Comparison of ENCODE assay signal across 7 mouse cellular contexts in genomic region chr10:93945364-93945763, GRCm38 (mm10). TPM values are rescaled to one million over a fixed set of nuclear protein-coding genes. Genes with fewer than 3 reads are reported as not detected.
A peak's percentile ranks its signal among the peaks of the same experiment; 100 is the strongest.
DNase-seq lines count a peak whose midpoint lies in the region; ATAC-seq lines count a peak whose summit lies in the region.

No protein-coding gene starts in this region.

- ATAC-seq in erythroblast, adult 5-6 weeks (replicated peaks; ENCODE audit: low FRiP score, poor library complexity, severe bottlenecking), result no peak

- DNase-seq in left cerebral cortex, postnatal 4 days, result peak; percentile 74
- no peak for DNase-seq in left cerebral cortex, adult 11 months (ENCODE audit: low spot score)
- DNase-seq in adrenal gland, postnatal 10 days, result peak; percentile 51
- peak; percentile 71 for DNase-seq in embryo, embryonic 10 days (ENCODE audit: low spot score)
- DNase-seq in kidney, postnatal 14 days, result peak; percentile 58
- peak; percentile 61 for DNase-seq in retina, postnatal 7 days (ENCODE audit: low read depth, low spot score)

- intact Hi-C loops in left cerebral cortex, postnatal 4 days (cut with DNase I), result no loop called here

RNA-seq across cellular contexts. Expression of gene Metap2, which starts 48.5 kb away (rescaled TPM):
- 100 to 1,000 TPM; 151 to 163 TPM for total RNA-seq in left cerebral cortex, postnatal 4 days (2021)
- total RNA-seq in adrenal gland, postnatal 10 days (2021), result 100 to 1,000 TPM; 181 to 187 TPM
- 2,780 and 3,362 TPM in 2 replicates for total RNA-seq in erythroblast, adult 5-6 weeks (2015; ENCODE audit: low replicate concordance)
- 4,625 and 6,978 TPM in 2 replicates for total RNA-seq in erythroblast, adult 5-6 weeks (2017; ENCODE audit: low replicate concordance)

Comparison
In these comparisons a context has a peak if more than half of its experiments do, and no peak if none do; other contexts are left out.
1. RNA of gene Metap2, which starts 48.5 kb away (total RNA-seq): 2,780 to 6,978 TPM in erythroblast, adult 5-6 weeks; 181 to 187 TPM in adrenal gland, postnatal 10 days and 151 to 163 TPM in left cerebral cortex, postnatal 4 days; every median in the first group is over 10 times any median in the second.